Mouse (Mus musculus) lung, postnatal 0 days (tissue): ENCODE data around the gene Dgki.

Experiments
- CTCF ChIP-seq: IDR thresholded peaks from 2 replicates; pipeline ENCODE4 v1.5.1; 2016; ENCODE audit warnings: antibody characterized with exemption, mild to moderate bottlenecking
- EP300 ChIP-seq: IDR thresholded peaks from 2 replicates; pipeline ENCODE4 v1.6.1; 2016; ENCODE audit warnings: antibody characterized with exemption, mild to moderate bottlenecking, control low read depth

GRCm38 (mm10) chr6:37242100-37242768, 57.8 kb downstream of the Dgki start:
- no peak for TF ChIP-seq CTCF
- no peak for TF ChIP-seq EP300
